Mouse (Mus musculus): ENCODE data around the gene Olfr150.

Olfr150 gene

GRCm38 (mm10) chr9:39730678-39731077 is at the start of gene Olfr150:
Olfr150 (plus strand) TSS chr9:39730978.
- DNase-seq: no peak

GRCm38 (mm10) chr9:39701123-39701522 is 29.7 kb upstream of the Olfr150 start:
- DNase-seq: peak in 1 of 2 experiments; percentile 1

- DNase-seq: peak in 1 of 2 experiments; percentile 3
Measured at GRCm38 (mm10) chr9:39707017-39707416, 23.8 kb upstream of the Olfr150 start, which contains the start of gene Olfr149. Olfr149 (minus strand) TSS chr9:39707117.

GRCm38 (mm10) chr9:39708958-39709357 is 21.8 kb upstream of the Olfr150 start:
- DNase-seq: peak; percentile 58 to 72

GRCm38 (mm10) chr9:39711053-39711452 is 19.7 kb upstream of the Olfr150 start, which contains the start of gene Olfr965:
Olfr965 (plus strand) TSS chr9:39711353.
- DNase-seq: no peak

GRCm38 (mm10) chr9:39740741-39741140 is 10.0 kb downstream of the Olfr150 start:
- no peak for DNase-seq

- no peak for DNase-seq
Measured at GRCm38 (mm10) chr9:39745949-39746348, 15.2 kb downstream of the Olfr150 start, which contains the start of gene Olfr967. Olfr967 (plus strand) TSS chr9:39746249.

GRCm38 (mm10) chr9:39746428-39746827 is 15.7 kb downstream of the Olfr150 start:
- DNase-seq: no peak

- no peak for DNase-seq
Measured at GRCm38 (mm10) chr9:39783153-39783552, 52.4 kb downstream of the Olfr150 start, which contains the start of gene Olfr968. Olfr968 (minus strand) TSS chr9:39783253.

Data from cerebellum, postnatal 10 days (tissue).